Mouse (Mus musculus): ENCODE results near the gene Gcg. TPM values are rescaled to one million over a fixed set of nuclear protein-coding genes. Genes with fewer than 3 reads are reported as not detected.

The Gcg gene
- polyA plus RNA-seq, 1 experiment from 2014 or later = not detected

DNA sequence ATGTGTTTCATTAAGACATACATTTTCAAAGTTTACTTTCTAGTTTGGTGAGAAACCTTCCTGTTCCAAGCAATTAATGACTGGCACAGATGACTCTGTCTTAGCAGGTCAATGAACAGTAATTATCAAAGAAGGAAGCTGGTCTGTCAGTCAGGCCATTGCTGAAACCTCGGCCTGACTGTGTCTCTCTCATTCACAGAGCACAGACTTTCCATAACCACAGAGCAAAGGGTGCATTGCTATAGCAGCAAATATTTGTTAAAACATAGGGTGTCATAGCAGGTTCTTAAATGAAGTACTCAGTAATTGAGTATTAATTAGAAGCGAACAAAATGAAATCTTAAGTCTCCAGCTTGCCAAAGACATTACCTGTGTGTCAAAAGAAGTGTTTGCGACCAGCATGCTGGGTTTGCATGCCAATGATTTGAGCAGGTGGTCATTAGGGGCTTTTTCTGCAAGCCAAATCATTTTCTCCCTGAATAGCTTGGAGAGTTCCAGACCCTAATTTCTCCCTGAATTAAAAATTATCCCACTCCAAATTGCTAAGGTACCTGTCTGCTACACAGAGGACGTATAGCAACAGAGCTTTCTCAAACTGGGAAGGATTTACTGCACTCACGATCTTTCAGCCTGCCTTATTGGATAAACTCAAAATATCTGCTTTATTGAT lies 14.0 kb upstream of the Gcg start:
- H3K36me3 ChIP-seq = no peaks in the 10 kb centered on the region
- no peaks in the 10 kb centered on the region for H3K27me3 ChIP-seq (ENCODE audit: low read depth, poor library complexity, severe bottlenecking)
- 80% methylated on average over 5 of the region's 5 CpGs for WGBS
- no peaks in the 10 kb centered on the region for H3K4me1 ChIP-seq
- H3K4me3 ChIP-seq = no peak overlapping the region
- DNase-seq (ENCODE audit: low spot score) = no peak
- no peak overlapping the region for H3K27ac ChIP-seq (replicated peaks)
- H3K9me3 ChIP-seq (replicated peaks) = no peaks in the 10 kb centered on the region

GRCm38 (mm10) chr2:62495407-62495806 lies 12.0 kb upstream of the Gcg start:
- no peak overlapping the region for H3K4me3 ChIP-seq
- DNase-seq (ENCODE audit: low spot score) = no peak
- 82% methylated on average over 4 of the region's 4 CpGs for WGBS

DNA sequence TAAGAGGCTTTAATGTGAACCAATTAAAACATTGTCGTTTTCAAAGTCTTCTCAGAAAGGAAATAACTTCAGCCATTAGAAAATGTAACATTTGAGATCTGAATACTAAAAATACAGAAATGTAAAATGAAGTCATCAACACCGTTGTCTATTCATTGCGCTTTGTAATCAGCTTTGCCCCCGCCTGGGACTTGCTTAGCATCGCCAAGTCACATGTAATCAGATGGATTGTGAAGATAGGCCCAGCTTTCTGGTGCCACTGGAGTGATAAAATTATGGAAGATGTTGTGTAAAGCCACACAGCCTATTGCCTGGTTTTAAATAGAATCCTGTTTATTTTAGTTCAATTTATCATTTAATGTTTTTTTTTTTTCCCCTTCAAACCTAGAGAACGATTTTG lies 6.4 kb upstream of the Gcg start:
- Histone ChIP-seq H3K36me3 (no peaks in the 10 kb centered on the region), H3K4me1 (no peaks in the 10 kb centered on the region), H3K4me3 (no peak overlapping the region), H3K9me3 (replicated peaks) (no peaks in the 10 kb centered on the region), H3K27me3 (ENCODE audit: low read depth, poor library complexity, severe bottlenecking) (no peaks in the 10 kb centered on the region), H3K27ac (replicated peaks) (no peak overlapping the region)
- WGBS = 93% methylated on average over 6 of the region's 6 CpGs
- no peak for DNase-seq (ENCODE audit: low spot score)

More at GRCm38 (mm10) chr2:62495407-62495806, 12.0 kb upstream of the Gcg start:
- H3K36me3 ChIP-seq = no peaks in the 10 kb centered on the region
- no peaks in the 10 kb centered on the region for H3K4me1 ChIP-seq
- no peaks in the 10 kb centered on the region for H3K9me3 ChIP-seq (replicated peaks)
- no peak overlapping the region for H3K27ac ChIP-seq (replicated peaks)
- H3K27me3 ChIP-seq (ENCODE audit: low read depth, poor library complexity, severe bottlenecking) = no peaks in the 10 kb centered on the region

- Histone ChIP-seq H3K27me3 (ENCODE audit: low read depth, poor library complexity, severe bottlenecking) (no peaks in the 10 kb centered on the region), H3K4me3 (no peak overlapping the region), H3K36me3 (no peaks in the 10 kb centered on the region), H3K4me1 (no peaks in the 10 kb centered on the region), H3K27ac (replicated peaks) (no peak overlapping the region), H3K9me3 (replicated peaks) (no peaks in the 10 kb centered on the region)
- 89% methylated on average over 3 of the region's 3 CpGs for WGBS
- DNase-seq (ENCODE audit: low spot score) = no peak
Measured at GRCm38 (mm10) chr2:62484906-62485305, 1.5 kb upstream of the Gcg start.

DNA sequence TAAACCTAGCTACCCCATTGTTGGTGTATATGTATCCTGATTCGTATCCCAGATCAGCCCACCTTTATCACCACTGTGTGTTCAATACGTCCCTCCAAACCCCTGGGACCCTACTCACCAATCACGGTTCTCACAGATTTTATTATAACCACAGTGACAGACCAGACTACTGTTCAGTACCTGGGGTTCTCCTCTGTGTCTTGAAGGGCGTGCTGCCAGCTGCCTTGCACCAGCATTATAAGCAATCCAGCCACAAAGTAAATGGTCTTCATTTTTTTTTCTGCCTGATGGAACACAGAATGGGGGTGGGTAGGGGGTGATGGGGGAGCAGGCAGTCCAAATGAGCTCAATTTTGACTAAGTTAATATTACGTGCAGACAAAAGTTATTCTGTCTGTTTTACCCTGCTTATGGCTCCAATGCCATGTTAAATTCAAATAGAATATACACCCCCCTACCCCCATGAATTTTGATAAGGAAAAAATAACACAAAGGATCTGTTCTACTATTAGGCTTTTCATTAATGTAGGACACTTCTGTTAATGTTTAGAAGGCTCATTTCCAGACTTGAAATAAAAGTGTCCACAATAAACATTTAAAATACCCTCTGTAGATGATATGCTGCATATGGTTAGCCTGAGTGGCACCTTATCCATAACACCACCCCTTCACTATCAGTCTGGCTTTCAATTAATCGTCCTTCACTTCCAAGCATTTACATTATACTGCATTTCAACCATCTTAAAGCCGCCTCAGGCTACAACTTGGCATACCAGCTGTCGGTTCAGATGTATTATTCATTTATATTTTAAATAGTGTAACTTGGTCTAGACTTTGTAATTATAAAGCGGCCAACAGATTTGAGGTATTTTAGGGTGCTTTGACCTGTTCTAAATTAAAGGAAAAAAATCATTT lies 2.9 kb downstream of the Gcg start:
- Histone ChIP-seq H3K4me3 (no peak overlapping the region), H3K36me3 (no peaks in the 10 kb centered on the region), H3K9me3 (replicated peaks) (no peaks in the 10 kb centered on the region), H3K4me1 (no peaks in the 10 kb centered on the region), H3K27ac (replicated peaks) (no peak overlapping the region), H3K27me3 (ENCODE audit: low read depth, poor library complexity, severe bottlenecking) (no peaks in the 10 kb centered on the region)
- 84% methylated on average over 9 of the region's 9 CpGs for WGBS
- no peak for DNase-seq (ENCODE audit: low spot score)

- Histone ChIP-seq H3K27ac (replicated peaks) (no peak overlapping the region), H3K9me3 (replicated peaks) (no peaks in the 10 kb centered on the region), H3K4me3 (no peak overlapping the region), H3K4me1 (no peaks in the 10 kb centered on the region), H3K36me3 (no peaks in the 10 kb centered on the region), H3K27me3 (ENCODE audit: low read depth, poor library complexity, severe bottlenecking) (no peaks in the 10 kb centered on the region)
- DNase-seq (ENCODE audit: low spot score) = no peak
- 86% methylated on average over 9 of the region's 9 CpGs for WGBS
Measured at GRCm38 (mm10) chr2:62469551-62469950, 13.9 kb downstream of the Gcg start.

- Histone ChIP-seq H3K36me3 (no peaks in the 10 kb centered on the region), H3K9me3 (replicated peaks) (no peaks in the 10 kb centered on the region), H3K27me3 (ENCODE audit: low read depth, poor library complexity, severe bottlenecking) (no peaks in the 10 kb centered on the region), H3K4me3 (no peak overlapping the region), H3K4me1 (no peaks in the 10 kb centered on the region), H3K27ac (replicated peaks) (no peak overlapping the region)
- no peak for DNase-seq (ENCODE audit: low spot score)
- whole genome bisulfite sequencing = 89% methylated on average over 2 of the region's 2 CpGs
Measured at GRCm38 (mm10) chr2:62463287-62463686, 20.2 kb downstream of the Gcg start.

GRCm38 (mm10) chr2:62462174-62462573 lies 21.3 kb downstream of the Gcg start:
- no peaks in the 10 kb centered on the region for H3K27me3 ChIP-seq (ENCODE audit: low read depth, poor library complexity, severe bottlenecking)
- no peaks in the 10 kb centered on the region for H3K9me3 ChIP-seq (replicated peaks)
- DNase-seq (ENCODE audit: low spot score) = no peak
- no peak overlapping the region for H3K27ac ChIP-seq (replicated peaks)
- H3K36me3 ChIP-seq = no peaks in the 10 kb centered on the region
- 85% methylated on average over 2 of the region's 2 CpGs for WGBS
- H3K4me3 ChIP-seq = no peak overlapping the region
- H3K4me1 ChIP-seq = no peaks in the 10 kb centered on the region

GRCm38 (mm10) chr2:62460815-62461450 lies 22.5 kb downstream of the Gcg start:
- WGBS = 90% methylated on average over 12 of the region's 12 CpGs
- Histone ChIP-seq H3K27me3 (ENCODE audit: low read depth, poor library complexity, severe bottlenecking) (no peaks in the 10 kb centered on the region), H3K9me3 (replicated peaks) (no peaks in the 10 kb centered on the region), H3K36me3 (no peaks in the 10 kb centered on the region), H3K27ac (replicated peaks) (no peak overlapping the region), H3K4me1 (no peaks in the 10 kb centered on the region), H3K4me3 (no peak overlapping the region)
- no peak for DNase-seq (ENCODE audit: low spot score)

GRCm38 (mm10) chr2:62460231-62460710 lies 23.2 kb downstream of the Gcg start:
- Histone ChIP-seq H3K4me3 (no peak overlapping the region), H3K27ac (replicated peaks) (no peak overlapping the region), H3K9me3 (replicated peaks) (no peaks in the 10 kb centered on the region), H3K4me1 (no peaks in the 10 kb centered on the region), H3K36me3 (no peaks in the 10 kb centered on the region), H3K27me3 (ENCODE audit: low read depth, poor library complexity, severe bottlenecking) (no peaks in the 10 kb centered on the region)
- 90% methylated on average over 7 of the region's 7 CpGs for WGBS
- DNase-seq (ENCODE audit: low spot score) = no peak

DNA sequence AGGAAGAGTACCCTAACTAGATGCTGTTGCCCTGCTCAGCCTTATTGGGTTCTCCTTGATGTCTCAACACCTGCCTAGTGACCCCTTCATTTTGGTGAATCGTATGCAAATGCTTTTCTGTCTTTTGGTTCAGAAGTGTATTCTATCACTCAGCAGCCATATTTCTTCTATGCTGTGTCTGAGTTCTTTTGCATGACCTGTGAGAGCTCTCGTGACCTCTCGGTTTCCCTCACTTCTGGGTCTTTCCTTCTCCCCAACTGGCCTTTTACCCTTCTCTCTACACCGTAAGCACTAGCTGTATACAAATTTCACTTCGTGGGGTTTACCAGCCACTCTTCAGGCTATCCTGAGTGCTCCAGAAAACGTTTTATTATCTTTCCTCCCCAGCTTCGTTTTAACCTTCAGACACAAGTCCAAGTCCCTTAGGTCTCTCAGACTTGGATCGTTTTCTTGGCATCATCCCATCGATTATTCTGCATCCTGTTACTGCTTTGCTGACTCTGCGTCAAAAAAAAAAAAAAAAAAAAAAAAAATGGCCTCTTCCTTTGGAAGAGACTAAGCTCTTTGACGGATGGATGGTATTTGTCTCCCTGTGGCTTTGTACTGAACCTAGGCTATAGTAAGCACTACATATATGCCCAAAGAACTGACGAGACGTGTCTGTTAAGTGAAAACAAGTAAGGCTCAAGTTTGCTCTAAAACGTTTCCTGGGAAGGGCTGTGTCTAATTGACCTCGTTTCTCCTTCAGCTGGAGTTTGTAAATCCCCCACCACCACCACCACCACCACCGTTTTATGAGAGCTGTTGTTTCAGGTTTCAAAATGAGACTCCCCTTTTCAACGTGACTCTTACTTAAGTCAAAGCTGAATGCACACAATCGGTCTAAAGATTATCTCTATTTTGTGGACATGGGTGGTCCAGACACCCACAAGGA lies 23.9 kb downstream of the Gcg start:
- H3K36me3 ChIP-seq = no peaks in the 10 kb centered on the region
- 79% methylated on average over 18 of the region's 18 CpGs for WGBS
- H3K4me3 ChIP-seq = no peak overlapping the region
- H3K27me3 ChIP-seq (ENCODE audit: low read depth, poor library complexity, severe bottlenecking) = no peaks in the 10 kb centered on the region
- no peak for DNase-seq (ENCODE audit: low spot score)
- H3K4me1 ChIP-seq = no peaks in the 10 kb centered on the region
- H3K9me3 ChIP-seq (replicated peaks) = no peaks in the 10 kb centered on the region
- H3K27ac ChIP-seq (replicated peaks) = no peak overlapping the region

DNA sequence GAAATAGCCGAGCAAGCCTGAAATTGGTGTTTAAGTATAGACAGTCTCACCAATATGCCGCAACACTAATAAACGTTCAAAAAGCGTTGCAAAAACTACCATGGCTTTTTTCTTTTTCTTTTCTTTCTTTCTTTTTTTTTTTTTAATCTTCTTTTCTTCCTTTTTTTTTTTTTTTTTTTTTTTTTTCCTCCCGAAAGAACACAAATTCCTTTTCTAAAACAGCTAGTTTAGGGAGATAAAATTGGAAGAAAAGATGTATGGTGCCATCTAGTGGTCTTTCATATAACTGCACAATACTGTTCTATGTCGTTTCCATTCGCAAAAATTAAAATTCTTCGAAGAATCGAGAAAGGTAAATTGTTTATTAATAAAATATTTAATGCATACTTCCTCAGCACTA lies 25.4 kb downstream of the Gcg start:
- Histone ChIP-seq H3K27me3 (ENCODE audit: low read depth, poor library complexity, severe bottlenecking) (no peaks in the 10 kb centered on the region), H3K27ac (replicated peaks) (no peak overlapping the region), H3K36me3 (no peaks in the 10 kb centered on the region), H3K9me3 (replicated peaks) (no peaks in the 10 kb centered on the region), H3K4me3 (no peak overlapping the region), H3K4me1 (no peaks in the 10 kb centered on the region)
- WGBS = 50% methylated on average over 9 of the region's 9 CpGs
- DNase-seq (ENCODE audit: low spot score) = no peak
